Mouse (Mus musculus) heart, postnatal 0 days (tissue): ENCODE results near the gene 5730522E02Rik.

Source experiments
- CTCF ChIP-seq: IDR thresholded peaks from 2 replicates; pipeline ENCODE4 v1.5.1; 2016; ENCODE audit warnings: antibody characterized with exemption, control low read depth, low read depth
- EP300 ChIP-seq: IDR thresholded peaks from 2 replicates; pipeline ENCODE4 v1.6.1; 2016; ENCODE audit warnings: antibody characterized with exemption, low read depth

DNA sequence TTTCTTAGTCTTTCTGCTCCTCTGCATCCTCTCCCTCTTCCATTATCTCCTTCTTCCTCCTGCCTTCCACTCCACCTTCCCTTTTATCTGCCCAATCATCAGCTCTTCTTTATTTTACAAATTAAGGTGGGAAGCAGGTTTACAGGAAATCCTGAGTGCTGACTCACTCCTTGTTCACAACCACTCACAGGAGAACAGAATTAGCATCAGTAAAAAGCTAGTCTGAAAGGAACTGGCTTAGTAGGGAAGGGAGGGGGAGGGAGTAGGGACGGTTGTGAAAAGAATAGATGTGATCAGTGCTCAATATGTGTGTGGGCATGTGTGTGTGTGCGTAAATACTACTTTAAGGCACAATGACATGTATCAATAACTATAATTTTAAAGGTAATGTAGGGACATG, 81.5 kb downstream of the 5730522E02Rik start:
- TF ChIP-seq CTCF (no peak), EP300 (no peak)
